Mouse (Mus musculus) layer of hippocampus, adult 8-10 months (tissue): ENCODE data around the gene Gm8127. TPM values are rescaled to one million over a fixed set of nuclear protein-coding genes. Genes with fewer than 3 reads are reported as not detected.

Experiments used
- total RNA-seq, 4 experiments: library from RNA; stranded (reverse); gene quantifications; 2 replicates each; pipeline ENCODE4 v1.2.4; 2022

The Gm8127 gene
- total RNA-seq, 4 experiments from 2014 or later = not detected

Other genes starting within 250 kb of the Gm8127 start
- under 1 TPM in 1 of 4 experiments, not detected in 3; 0.36 TPM for gene Gm8094, start 217.2 kb downstream of the Gm8127 start, total RNA-seq
- under 1 TPM in 1 of 4 experiments, not detected in 3; 0.19 TPM for gene Gm8104, start 193.2 kb downstream of the Gm8127 start, total RNA-seq
- under 1 TPM in 1 of 4 experiments, not detected in 3; 0.25 TPM for gene Gm7233, start 114.0 kb downstream of the Gm8127 start, total RNA-seq
- not detected for gene Gm8122, start 58.5 kb downstream of the Gm8127 start, total RNA-seq
- not detected for gene Gm8126, start 35.2 kb downstream of the Gm8127 start, total RNA-seq
- gene Gm9732, start 18.8 kb downstream of the Gm8127 start, total RNA-seq = not detected
- not detected for gene 1700001F09Rik, start 54.0 kb upstream of the Gm8127 start, total RNA-seq
- gene Gm8138, start 122.5 kb upstream of the Gm8127 start, total RNA-seq = not detected
- gene Gm5799, start 249.7 kb upstream of the Gm8127 start, total RNA-seq = not detected